Mouse (Mus musculus) adrenal gland, adult 2 months (tissue): ENCODE data around the gene Gmps. TPM values are rescaled to one million over a fixed set of nuclear protein-coding genes. Genes with fewer than 3 reads are reported as not detected.

ENCODE experiments used
- polyA plus RNA-seq: library from polyadenylated mRNA; depleted of rRNA; stranded (reverse); fragments of >200 nt; gene quantifications from 2 replicates; pipeline ENCODE4 v1.2.3, GENCODE M21; 2012; rRNA removed
- total RNA-seq, 2 experiments: library from RNA; stranded (reverse); gene quantifications; 2 replicates each; pipeline ENCODE4 v1.2.3; 2021

Gmps gene
- total and polyA plus RNA-seq, 3 experiments = 2.3 to 25.3 (median 19.5) TPM

Other genes with a start within 250 kb of the Gmps start
- gene Plch1, start 76.6 kb upstream of the Gmps start, total RNA-seq = not detected
- gene Plch1, start 76.6 kb upstream of the Gmps start, polyA plus RNA-seq = not detected in 2 replicates
- 10 to 100 TPM in 1 of 2 experiments, 1 to 10 TPM in 1; 9.2 to 14.5 TPM for gene E130311K13Rik, start 46.6 kb upstream of the Gmps start, total RNA-seq
- 5.7 and 5.9 TPM in 2 replicates for gene E130311K13Rik, start 46.6 kb upstream of the Gmps start, polyA plus RNA-seq
- 10 to 100 TPM; 25.5 to 39.3 TPM for gene Slc33a1, start 11.3 kb upstream of the Gmps start, total RNA-seq
- 33.2 and 35.2 TPM in 2 replicates for gene Slc33a1, start 11.3 kb upstream of the Gmps start, polyA plus RNA-seq
- under 1 TPM; 0.09 to 0.21 TPM for gene Vmn2r1, start 105.4 kb downstream of the Gmps start, total RNA-seq
- 0.06 TPM in 2 replicates for gene Vmn2r1, start 105.4 kb downstream of the Gmps start, polyA plus RNA-seq
- gene Vmn2r2, start 165.8 kb downstream of the Gmps start, total RNA-seq = not detected
- gene Vmn2r2, start 165.8 kb downstream of the Gmps start, polyA plus RNA-seq = not detected in 2 replicates